In the genomic region with DNA sequence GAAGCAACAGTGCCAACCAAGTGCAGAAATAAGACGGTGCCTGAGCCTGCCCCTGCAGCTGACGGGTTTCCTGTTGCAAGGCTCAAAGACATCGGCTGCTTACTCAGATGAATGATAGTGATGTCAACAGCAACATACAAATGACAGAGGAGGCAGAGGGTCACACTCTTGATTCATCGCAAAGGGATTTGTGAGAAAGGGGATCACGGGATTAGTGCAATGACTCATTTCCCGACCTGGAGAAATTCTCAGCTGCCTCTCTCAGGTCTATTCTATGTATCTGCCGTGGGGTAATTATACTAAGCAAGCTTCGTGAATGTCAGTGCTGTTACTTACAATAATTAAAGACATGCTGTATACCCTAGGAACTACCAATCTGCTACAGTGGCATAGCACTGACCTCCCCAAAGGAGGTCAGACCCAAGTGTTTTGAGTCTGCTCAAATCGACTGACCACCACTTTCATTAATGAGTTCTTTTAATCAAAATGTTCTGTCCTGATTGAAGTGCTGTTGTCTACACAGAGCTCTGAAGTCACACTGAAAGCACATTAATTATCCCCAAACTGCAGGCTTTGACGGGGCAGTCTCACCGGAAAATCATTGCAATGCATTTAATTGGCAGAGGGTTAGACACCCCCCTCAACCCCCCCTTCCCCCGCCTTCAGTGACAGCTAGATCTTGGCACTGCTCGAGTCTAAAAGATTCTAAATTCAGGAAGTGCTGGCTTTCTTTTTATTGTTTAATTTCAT, we compare ENCODE assay signal across 8 mouse cellular contexts.
A peak's percentile ranks its signal among the peaks of the same experiment; 100 is the strongest.
DNase-seq lines count a peak whose midpoint lies in the region; ATAC-seq and TF ChIP-seq lines count a peak whose summit lies in the region.

No protein-coding gene starts in this region.

- no peaks in the 10 kb centered on the region for H3K9me3 ChIP-seq in hindbrain, embryonic 14.5 days (ENCODE audit: control insufficient read depth, low read length)

- no peak overlapping the region for H3ac ChIP-seq in myocyte (ENCODE audit: control insufficient read depth, insufficient read length)

- WGBS in hindbrain, embryonic 14.5 days: 24% methylated on average over 13 of the region's 13 CpGs

- peak; percentile 46; the same call in 1 of the 2 replicates for ATAC-seq in hindbrain, embryonic 14.5 days (ENCODE audit: low FRiP score)

- peaks cover 20% of the 10 kb centered on the region for H3K4me1 ChIP-seq in brown adipose tissue, adult 24 weeks (ENCODE audit: control insufficient read depth, insufficient read depth, insufficient read length, low read length)
- H3K4me1 ChIP-seq in hindbrain, embryonic 14.5 days (replicated peaks; ENCODE audit: control insufficient read depth, insufficient read depth, low read length): peaks cover 4% of the 10 kb centered on the region; the same call in 1 of the 2 replicates

- peak overlapping the region; percentile 26; the same call in 1 of the 2 replicates for H3K27ac ChIP-seq in brown adipose tissue, adult 24 weeks (replicated peaks; ENCODE audit: low read depth, low read length)
- no peak overlapping the region for H3K27ac ChIP-seq in hindbrain, embryonic 14.5 days

- H3K4me3 ChIP-seq in brown adipose tissue, adult 24 weeks (ENCODE audit: insufficient read depth, low read depth, low read length): peak overlapping the region; percentile 17
- H3K4me3 ChIP-seq in hindbrain, embryonic 14.5 days (replicated peaks; ENCODE audit: low read length): no peak overlapping the region
- no peak overlapping the region for H3K4me3 ChIP-seq in myocyte

- H3K79me2 ChIP-seq in myocyte (ENCODE audit: control insufficient read depth, insufficient read depth): no peaks in the 10 kb centered on the region

- peak overlapping the region; percentile 11 for H3K4me2 ChIP-seq in hindbrain, embryonic 14.5 days (replicated peaks)
- peak overlapping the region; percentile 55 for H3K4me2 ChIP-seq in myocyte (ENCODE audit: low read depth)

- TF ChIP-seq POLR2A in myocyte (IDR thresholded peaks at IDR 0.05; ENCODE audit: insufficient read length, low read depth): no peak

- peak; percentile 5 to 14 for DNase-seq in kidney, postnatal 36 days
- no peak for DNase-seq in kidney, adult 11 months
- no peak for DNase-seq in hindbrain, embryonic 14.5 days (ENCODE audit: low spot score)
- DNase-seq in spleen, postnatal 4 days (ENCODE audit: low spot score in 2 of 2): no peak
- no peak for DNase-seq in layer of hippocampus, postnatal 36 days
- no peak for DNase-seq in heart, adult 11 months

- H3K9ac ChIP-seq in hindbrain, embryonic 14.5 days: no peak overlapping the region

- no peaks in the 10 kb centered on the region for H3K36me3 ChIP-seq in hindbrain, embryonic 14.5 days (replicated peaks; ENCODE audit: control insufficient read depth, insufficient read depth)
- H3K36me3 ChIP-seq in myocyte (ENCODE audit: control insufficient read depth, insufficient read depth): no peaks in the 10 kb centered on the region

- H3K27me3 ChIP-seq in hindbrain, embryonic 14.5 days (ENCODE audit: control insufficient read depth, insufficient read depth, low read length): no peaks in the 10 kb centered on the region
- H3K27me3 ChIP-seq in myocyte (ENCODE audit: control insufficient read depth, insufficient read depth, insufficient read length): no peaks in the 10 kb centered on the region

TF ChIP-seq in myocyte, 11 proteins besides CTCF, POLR2A, EP300 and RAD21:
- TF ChIP-seq POLR2AphosphoS2 (IDR thresholded peaks at IDR 0.05; ENCODE audit: insufficient read length, low read depth) (no peak), USF1 (IDR thresholded peaks at IDR 0.05; ENCODE audit: low read depth) (no peak), MYOD1 (IDR thresholded peaks at IDR 0.05; ENCODE audit: control insufficient read depth in 1 of 3, insufficient read length in 2 of 3, low read depth in 2 of 3) (peak in 1 of 3 experiments; percentile 55), SRF (IDR thresholded peaks at IDR 0.05; ENCODE audit: control insufficient read depth, insufficient read length, low read depth) (no peak), MYOG (IDR thresholded peaks at IDR 0.05; ENCODE audit: control insufficient read depth in 1 of 3, insufficient read depth in 1 of 3, insufficient read length in 2 of 3, low read depth in 2 of 3) (peak in 1 of 3 experiments; percentile 39)
TF ChIP-seq in myocyte: peak in this region for 2.

Comparison
In these comparisons a context has a peak if more than half of its experiments do, and no peak if none do; other contexts are left out.
1. DNase-seq: peak in kidney, postnatal 36 days (2 of 2); none in kidney, adult 11 months (single experiment), hindbrain, embryonic 14.5 days (single experiment), spleen, postnatal 4 days (0 of 2), layer of hippocampus, postnatal 36 days (0 of 2) and heart, adult 11 months (single experiment).